Mouse (Mus musculus) neural tube, embryonic 13.5 days (tissue): Measurements from ENCODE around the gene Flcn. TPM values are rescaled to one million over a fixed set of nuclear protein-coding genes. Genes with fewer than 3 reads are reported as not detected.

ENCODE experiments used
- ATAC-seq: fragments of 200-750 bp; cut with Nextera tagmentation; 2 replicates; pipeline ENCODE4 v1.8.0; 2017; ENCODE audit warnings: low read depth, mild to moderate bottlenecking, moderate TSS enrichment, moderate library complexity
- H3K27ac ChIP-seq: fragments of 300-500 bp; sonication (generic); replicated peaks from 2 replicates; pipeline ENCODE4 v1.5.1; 2015; ENCODE audit warnings: moderate library complexity, mild to moderate bottlenecking, inconsistent platforms
- H3K27me3 ChIP-seq: fragments of 300-500 bp; sonication (generic); 2 replicates; pipeline ENCODE4 v1.6.1; 2015; ENCODE audit warnings: mild to moderate bottlenecking, inconsistent platforms
- H3K36me3 ChIP-seq: fragments of 300-500 bp; sonication (generic); 2 replicates; pipeline ENCODE4 v1.6.1; 2015; ENCODE audit warnings: mild to moderate bottlenecking, inconsistent platforms
- H3K4me1 ChIP-seq: fragments of 300-500 bp; sonication (generic); replicated peaks from 2 replicates; pipeline ENCODE4 v1.6.1; 2015; ENCODE audit warnings: inconsistent platforms
- H3K4me2 ChIP-seq: fragments of 300-500 bp; sonication (generic); 2 replicates; pipeline ENCODE4 v1.6.1; 2015; ENCODE audit warnings: inconsistent platforms, mild to moderate bottlenecking, moderate library complexity
- H3K4me3 ChIP-seq: fragments of 300-500 bp; sonication (generic); 2 replicates; pipeline ENCODE4 v1.5.1; 2015; ENCODE audit warnings: mild to moderate bottlenecking, inconsistent platforms
- H3K9ac ChIP-seq: fragments of 300-500 bp; sonication (generic); 2 replicates; pipeline ENCODE4 v1.6.1; 2015; ENCODE audit warnings: moderate library complexity, mild to moderate bottlenecking, inconsistent platforms
- H3K9me3 ChIP-seq: fragments of 300-500 bp; sonication (generic); 2 replicates; pipeline ENCODE4 v1.6.1; 2016; ENCODE audit warnings: inconsistent platforms
- WGBS: fragments of 180-500 bp; shearing (Covaris S2); methylation state at CpG from one replicate; pipeline ENCODE4 v1.1.7; 2015; 5-methylcytosine and 5-hydroxymethylcytosine counted together
- polyA plus RNA-seq: library from polyadenylated mRNA; unstranded; fragments of >200 nt; fragmentation: Nextera tagmentation; extraction: Ambion mirVana; gene quantifications from 2 replicates; pipeline ENCODE4 v1.2.1, GENCODE M21; 2015

Flcn gene
- polyA plus RNA-seq, 1 experiment from 2014 or later: 35.0 TPM

DNA sequence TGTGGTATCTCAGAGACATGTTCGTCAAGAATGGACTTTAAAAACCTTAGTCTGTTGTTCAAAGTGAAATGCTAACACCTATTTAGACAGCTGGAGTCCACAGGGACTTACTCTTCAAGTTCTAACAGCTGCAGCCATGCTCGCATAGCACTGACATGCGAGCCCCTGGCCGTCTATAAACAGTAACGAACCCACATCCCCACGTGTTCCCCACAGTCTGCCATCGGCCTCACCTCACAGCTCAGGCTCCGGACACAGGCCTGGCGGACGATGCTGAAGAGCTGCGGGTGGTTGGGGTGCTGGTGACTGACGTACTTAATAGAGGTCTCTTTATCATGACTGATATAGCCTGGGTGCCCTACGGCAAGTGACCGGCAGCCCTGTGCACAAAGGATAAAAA lies 6.3 kb downstream of the Flcn start:
- 89% methylated on average over 14 of the region's 14 CpGs for WGBS
- H3K4me3 ChIP-seq: no peak overlapping the region
- no peaks in the 10 kb centered on the region for H3K27me3 ChIP-seq
- H3K9ac ChIP-seq: no peak overlapping the region
- peaks cover 7% of the 10 kb centered on the region for H3K4me1 ChIP-seq
- H3K27ac ChIP-seq: no peak overlapping the region
- H3K4me2 ChIP-seq: no peak overlapping the region
- H3K9me3 ChIP-seq: no peaks in the 10 kb centered on the region
- peaks cover 93% of the 10 kb centered on the region for H3K36me3 ChIP-seq
- ATAC-seq: no peak

DNA sequence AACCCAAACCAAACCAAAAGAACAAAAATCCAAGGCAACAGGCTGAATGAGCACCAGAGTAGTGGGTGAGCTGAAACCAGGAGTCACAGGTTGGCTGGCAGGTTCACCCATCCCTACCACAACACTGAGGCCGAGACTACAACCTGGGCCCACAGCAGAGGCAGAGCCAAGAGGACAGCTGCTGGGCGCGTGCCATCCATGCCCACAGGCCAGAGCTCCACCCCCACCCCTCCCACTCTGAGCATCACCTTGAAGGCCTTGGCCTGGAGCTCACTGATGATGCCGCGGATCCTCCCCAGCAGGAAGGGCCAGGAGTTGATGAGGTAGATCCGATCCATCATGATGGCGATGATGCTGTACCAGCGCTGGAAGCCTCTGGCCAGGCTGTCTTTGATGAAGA lies 7.9 kb downstream of the Flcn start:
- Histone ChIP-seq H3K27me3 (no peaks in the 10 kb centered on the region), H3K27ac (no peak overlapping the region), H3K36me3 (peaks cover 98% of the 10 kb centered on the region), H3K9ac (no peak overlapping the region), H3K4me3 (no peak overlapping the region), H3K4me1 (no peaks in the 10 kb centered on the region), H3K4me2 (no peak overlapping the region), H3K9me3 (no peaks in the 10 kb centered on the region)
- ATAC-seq: no peak
- 97% methylated on average over 8 of the region's 8 CpGs for WGBS

DNA sequence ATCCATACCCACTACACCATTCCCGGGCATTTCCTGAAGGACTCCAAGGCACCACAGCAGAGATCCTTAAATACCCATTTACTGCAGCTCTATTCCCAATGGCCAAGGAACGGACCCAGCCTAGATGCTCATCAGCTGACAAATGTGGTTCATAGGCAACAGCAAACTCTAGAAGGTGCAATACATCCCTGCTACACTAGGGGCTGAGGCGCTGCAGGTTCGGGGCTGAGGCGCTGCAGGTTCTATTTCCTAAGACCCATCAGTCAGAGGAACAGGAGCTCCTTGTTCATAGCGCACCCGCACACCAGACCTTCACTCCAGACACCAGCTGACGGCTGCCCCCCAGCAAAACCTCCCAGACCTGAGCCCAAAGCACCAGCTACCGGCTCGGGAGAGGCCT lies 9.4 kb downstream of the Flcn start:
- no peak overlapping the region for H3K4me3 ChIP-seq
- peaks cover 98% of the 10 kb centered on the region for H3K36me3 ChIP-seq
- no peak overlapping the region for H3K27ac ChIP-seq
- no peaks in the 10 kb centered on the region for H3K27me3 ChIP-seq
- WGBS: 95% methylated on average over 10 of the region's 10 CpGs
- H3K9me3 ChIP-seq: no peaks in the 10 kb centered on the region
- no peak for ATAC-seq
- H3K9ac ChIP-seq: no peak overlapping the region
- H3K4me2 ChIP-seq: no peak overlapping the region
- no peaks in the 10 kb centered on the region for H3K4me1 ChIP-seq

DNA sequence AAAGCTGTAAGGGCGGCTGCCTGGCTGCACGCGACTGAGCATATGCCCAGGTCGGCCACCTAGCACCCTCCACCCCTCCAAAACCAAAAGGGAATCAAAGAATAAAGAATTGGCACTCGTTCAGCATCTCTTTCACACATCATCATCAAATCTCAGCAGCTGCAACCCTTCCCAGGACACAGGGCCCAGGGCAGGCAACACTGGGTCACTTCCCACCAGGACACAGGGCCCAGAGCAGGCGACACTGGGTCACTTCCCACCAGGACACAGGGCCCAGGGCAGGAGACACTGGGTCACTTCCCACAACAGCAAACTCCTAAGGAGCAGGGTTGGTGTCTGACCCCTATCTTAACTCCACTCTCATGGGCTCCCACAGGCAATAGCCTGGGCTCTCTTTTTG lies 16.4 kb downstream of the Flcn start:
- ATAC-seq: no peak
- H3K36me3 ChIP-seq: peaks cover 72% of the 10 kb centered on the region
- no peak overlapping the region for H3K4me2 ChIP-seq

DNA sequence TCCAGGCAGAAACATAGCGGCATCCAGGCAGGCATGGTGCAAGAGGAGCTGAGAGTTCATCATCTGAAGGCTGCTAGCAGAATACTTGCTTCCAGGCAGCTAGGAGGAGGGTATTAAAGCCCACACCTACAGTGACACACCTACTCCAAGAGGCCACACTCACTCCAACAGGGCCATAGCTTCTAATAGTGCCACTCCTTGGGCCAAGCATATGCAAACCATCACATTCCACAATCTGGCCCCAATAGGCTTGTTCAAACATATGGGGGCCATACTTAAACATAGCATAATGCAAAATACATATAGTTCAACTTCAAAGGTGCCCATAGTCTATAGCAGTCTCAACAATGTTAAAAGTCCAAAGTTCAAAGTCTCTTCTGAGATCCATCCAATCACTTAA lies 20.5 kb downstream of the Flcn start:
- no peak for ATAC-seq
- WGBS: 97% methylated on average over 1 of the region's 1 CpGs

More for the DNA sequence above, 16.4 kb downstream of the Flcn start:
- H3K27ac ChIP-seq: no peak overlapping the region
- H3K4me3 ChIP-seq: no peak overlapping the region
- no peak overlapping the region for H3K9ac ChIP-seq
- H3K9me3 ChIP-seq: no peaks in the 10 kb centered on the region
- H3K4me1 ChIP-seq: no peaks in the 10 kb centered on the region
- WGBS: 96% methylated on average over 6 of the region's 6 CpGs
- no peaks in the 10 kb centered on the region for H3K27me3 ChIP-seq

DNA sequence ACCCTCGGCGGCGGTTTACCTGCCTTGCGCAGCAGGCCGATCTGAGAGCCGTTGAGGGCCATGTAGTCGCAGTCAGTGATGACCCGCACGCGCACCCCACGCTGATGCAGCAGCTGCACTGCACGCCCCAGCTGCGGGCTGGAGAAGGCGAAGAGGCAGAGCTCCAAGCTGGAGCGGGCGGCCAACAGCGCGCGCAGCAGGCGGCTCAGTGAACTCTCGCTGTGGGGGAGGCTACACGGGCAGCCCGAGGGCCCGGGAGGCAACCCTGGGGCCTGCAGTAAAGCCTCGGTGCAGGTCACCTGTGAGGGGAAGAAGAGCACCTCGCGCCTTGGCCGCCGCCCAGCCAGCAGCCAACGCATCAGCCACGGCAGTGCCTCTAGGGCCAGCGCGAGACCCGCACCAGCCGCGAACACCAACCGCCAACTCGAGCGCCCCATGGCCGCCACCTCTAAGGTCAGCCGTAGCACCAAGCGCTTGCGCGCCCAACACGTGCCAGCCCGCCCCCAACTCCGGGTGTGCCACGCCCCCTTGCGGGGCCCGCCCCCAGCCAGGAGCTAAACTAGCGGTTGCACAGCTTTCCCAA lies 22.5 kb downstream of the Flcn start, which contains the start of gene Pld6:
Gene Pld6 (minus strand): TSS at position 447 of the 583 bp plus-strand sequence.
- peak within 1 kb of the TSS; percentile 66 for H3K9ac ChIP-seq

More for the DNA sequence above, 20.5 kb downstream of the Flcn start:
- Histone ChIP-seq H3K9ac (no peak overlapping the region), H3K27ac (no peak overlapping the region), H3K4me3 (no peak overlapping the region), H3K4me2 (no peak overlapping the region), H3K9me3 (no peaks in the 10 kb centered on the region), H3K4me1 (peaks cover 12% of the 10 kb centered on the region), H3K27me3 (peaks cover 14% of the 10 kb centered on the region; the same call in 1 of the 2 replicates), H3K36me3 (peaks cover 33% of the 10 kb centered on the region)

DNA sequence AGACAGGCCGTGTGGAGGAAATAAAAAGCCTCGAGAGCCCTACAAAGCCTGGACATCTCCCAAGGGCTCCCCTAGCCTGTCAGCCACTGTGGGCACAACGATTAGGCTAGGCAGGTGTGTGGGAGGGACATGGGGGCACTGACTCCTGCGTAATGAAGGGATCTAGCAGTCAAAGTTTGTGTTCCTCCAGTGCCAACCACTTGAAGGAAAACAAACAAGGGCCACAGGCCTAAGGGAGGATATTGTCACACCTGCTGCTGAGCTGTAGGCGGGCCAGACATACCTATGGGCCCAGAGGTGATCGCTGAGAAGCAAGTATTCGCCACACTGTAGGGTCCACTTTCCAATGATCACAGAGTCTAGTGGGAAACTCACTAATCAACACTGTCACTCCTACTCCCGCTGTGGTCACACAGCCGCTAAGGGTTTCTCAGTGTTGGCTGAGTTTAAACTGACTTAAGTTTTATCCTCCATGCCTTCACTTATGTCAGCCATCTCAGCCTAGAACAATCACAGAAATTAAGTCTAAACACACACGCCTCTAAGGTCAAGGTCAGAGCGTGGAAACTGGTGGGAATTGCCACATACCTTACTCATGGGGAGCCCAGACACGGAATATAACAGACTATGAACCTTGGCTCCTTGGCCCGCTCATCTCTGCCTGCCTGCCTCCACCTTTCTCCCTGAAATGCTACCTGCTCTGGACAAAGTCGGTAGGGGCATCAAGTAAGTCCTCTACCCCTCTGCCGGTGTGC lies 23.2 kb downstream of the Flcn start:
- Histone ChIP-seq H3K27ac (no peak overlapping the region), H3K4me1 (peaks cover 12% of the 10 kb centered on the region), H3K4me2 (peak overlapping the region; percentile 91), H3K36me3 (peaks cover 7% of the 10 kb centered on the region), H3K4me3 (peak overlapping the region; percentile 43), H3K27me3 (peaks cover 14% of the 10 kb centered on the region; the same call in 1 of the 2 replicates), H3K9ac (peak overlapping the region; percentile 66), H3K9me3 (no peaks in the 10 kb centered on the region)
- WGBS: 48% methylated on average over 15 of the region's 15 CpGs
- peak; percentile 57 for ATAC-seq

More for the DNA sequence above, 22.5 kb downstream of the Flcn start, which contains the start of gene Pld6:
- peak within 1 kb of the TSS; percentile 91 for H3K4me2 ChIP-seq
- no peak within 1 kb of the TSS for H3K27ac ChIP-seq
- peak; percentile 87 for ATAC-seq
- peak within 1 kb of the TSS; percentile 43 for H3K4me3 ChIP-seq
- H3K4me1 ChIP-seq: peaks cover 12% of the 10 kb centered on the region
- under 1% methylated on average over 50 of the region's 51 CpGs for WGBS
- peaks cover 14% of the 10 kb centered on the region for H3K36me3 ChIP-seq
- H3K27me3 ChIP-seq: peaks cover 14% of the 10 kb centered on the region; the same call in 1 of the 2 replicates
- H3K9me3 ChIP-seq: no peaks in the 10 kb centered on the region

DNA sequence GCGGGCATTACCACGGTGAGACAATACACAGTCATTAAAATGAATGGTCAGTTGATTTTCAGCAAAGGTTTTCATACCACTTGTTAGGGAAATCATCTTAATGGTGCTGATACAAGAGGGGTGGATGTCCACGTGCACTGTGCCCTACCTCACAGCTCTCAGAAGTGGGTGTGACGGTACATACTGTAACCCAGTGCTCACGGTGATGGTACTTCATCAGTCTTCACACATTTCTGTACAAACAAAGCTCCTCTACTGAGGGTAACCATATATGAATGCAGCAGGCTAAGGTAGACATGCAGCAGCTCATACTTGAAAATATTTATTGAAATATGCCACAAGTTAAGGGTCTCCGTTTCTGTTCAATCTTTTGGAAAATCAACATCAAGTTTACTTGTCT lies 26.2 kb downstream of the Flcn start:
- H3K36me3 ChIP-seq: peaks cover 6% of the 10 kb centered on the region
- H3K4me3 ChIP-seq: no peak overlapping the region
- no peak overlapping the region for H3K9ac ChIP-seq
- no peak for ATAC-seq
- peaks cover 14% of the 10 kb centered on the region; the same call in 1 of the 2 replicates for H3K27me3 ChIP-seq
- H3K4me2 ChIP-seq: no peak overlapping the region
- 89% methylated on average over 6 of the region's 6 CpGs for WGBS
- no peaks in the 10 kb centered on the region for H3K9me3 ChIP-seq
- no peak overlapping the region for H3K27ac ChIP-seq
- H3K4me1 ChIP-seq: peaks cover 12% of the 10 kb centered on the region

DNA sequence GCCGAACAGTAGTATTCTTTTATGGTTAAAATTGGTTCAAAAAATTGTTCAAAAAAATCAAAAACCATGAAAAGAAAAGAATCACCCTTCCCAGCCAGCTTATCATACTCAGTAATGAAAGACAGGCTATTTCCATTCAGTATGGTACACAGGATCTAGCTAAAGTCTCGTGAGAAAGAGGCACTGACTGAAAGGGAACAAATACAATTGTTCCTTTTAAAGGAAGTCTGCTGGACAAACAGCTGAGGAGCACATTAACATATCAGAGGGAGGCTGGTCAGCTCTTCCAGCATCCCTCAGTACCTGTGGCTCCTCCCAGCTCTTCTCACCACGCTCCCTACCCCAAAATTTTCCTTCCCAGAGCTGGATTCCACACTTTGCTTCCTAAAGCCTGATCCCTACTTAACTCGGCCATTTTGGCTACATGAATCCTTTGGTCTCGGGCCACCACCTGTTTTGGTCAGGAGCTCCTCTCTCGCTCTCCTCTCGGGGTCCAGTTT lies 27.7 kb downstream of the Flcn start:
- H3K9ac ChIP-seq: no peak overlapping the region
- WGBS: 75% methylated on average over 7 of the region's 7 CpGs
- no peaks in the 10 kb centered on the region for H3K9me3 ChIP-seq
- no peak for ATAC-seq
- H3K27me3 ChIP-seq: peaks cover 8% of the 10 kb centered on the region; the same call in 1 of the 2 replicates
- peaks cover 19% of the 10 kb centered on the region for H3K36me3 ChIP-seq
- no peak overlapping the region for H3K4me3 ChIP-seq
- H3K27ac ChIP-seq: no peak overlapping the region
- H3K4me1 ChIP-seq: peaks cover 5% of the 10 kb centered on the region
- no peak overlapping the region for H3K4me2 ChIP-seq

DNA sequence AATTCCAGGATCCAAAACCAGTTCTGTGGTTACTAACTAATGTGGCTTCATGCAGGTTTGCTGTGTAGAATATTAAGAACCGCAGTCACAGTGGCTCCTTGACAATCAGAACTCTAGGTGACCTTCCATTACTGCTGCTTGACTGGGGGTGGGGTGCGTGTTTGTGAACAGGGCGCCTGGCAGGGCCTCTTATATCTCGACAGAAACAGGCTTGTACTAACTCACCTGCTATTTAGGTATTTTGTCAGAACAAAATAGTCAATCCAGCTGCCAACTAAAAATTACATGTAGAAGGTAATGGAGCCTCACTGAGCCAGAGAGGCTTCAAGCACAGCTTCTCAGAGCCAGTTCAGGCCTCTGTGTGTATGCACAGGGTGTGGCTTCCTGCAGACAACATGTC lies 29.6 kb downstream of the Flcn start:
- no peak overlapping the region for H3K4me3 ChIP-seq
- H3K36me3 ChIP-seq: peaks cover 38% of the 10 kb centered on the region
- 92% methylated on average over 4 of the region's 4 CpGs for WGBS
- no peaks in the 10 kb centered on the region for H3K4me1 ChIP-seq
- H3K27me3 ChIP-seq: no peaks in the 10 kb centered on the region
- H3K4me2 ChIP-seq: no peak overlapping the region
- no peak overlapping the region for H3K9ac ChIP-seq
- no peaks in the 10 kb centered on the region for H3K9me3 ChIP-seq
- no peak for ATAC-seq
- H3K27ac ChIP-seq: no peak overlapping the region

DNA sequence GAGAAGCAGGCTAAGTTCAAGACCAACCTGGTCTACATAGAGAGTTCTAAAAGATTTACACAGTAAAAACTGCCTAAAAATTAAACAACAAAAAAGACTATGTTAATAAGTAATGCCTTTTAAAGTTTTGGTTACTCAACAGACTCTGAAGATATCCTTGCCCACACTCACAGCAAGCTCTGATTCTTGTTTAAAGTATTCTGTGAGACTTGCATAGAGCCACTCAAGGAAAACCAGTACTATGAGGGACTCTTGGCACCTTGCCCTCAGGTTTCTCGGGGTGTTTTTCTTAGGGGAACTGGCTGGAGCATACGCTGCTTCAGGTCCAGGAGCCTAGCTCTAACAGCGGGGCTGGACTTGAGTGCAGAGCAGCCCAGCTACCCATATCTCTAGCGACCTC lies 30.4 kb downstream of the Flcn start:
- Histone ChIP-seq H3K4me1 (no peaks in the 10 kb centered on the region), H3K9me3 (no peaks in the 10 kb centered on the region), H3K4me3 (no peak overlapping the region), H3K9ac (no peak overlapping the region), H3K27ac (no peak overlapping the region), H3K4me2 (no peak overlapping the region), H3K36me3 (peaks cover 47% of the 10 kb centered on the region), H3K27me3 (no peaks in the 10 kb centered on the region)
- no peak for ATAC-seq
- 87% methylated on average over 4 of the region's 4 CpGs for WGBS

DNA sequence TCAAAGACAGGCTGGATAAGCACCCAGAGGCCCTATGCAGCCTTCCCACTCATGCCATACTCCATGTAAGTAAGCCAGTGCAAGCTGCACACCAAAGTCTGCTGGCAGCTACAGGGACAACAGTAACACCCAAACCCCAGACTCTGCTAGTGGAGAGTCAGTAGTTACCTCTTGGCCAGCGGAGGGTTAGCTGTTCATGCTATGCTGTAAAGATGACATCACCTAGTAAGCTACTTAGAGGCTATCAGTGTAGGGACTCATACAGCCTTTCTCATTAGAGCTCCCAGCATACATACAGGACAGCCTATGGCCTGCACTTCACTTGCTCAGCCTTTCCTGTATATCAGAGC lies 31.0 kb downstream of the Flcn start:
- peaks cover 52% of the 10 kb centered on the region for H3K36me3 ChIP-seq
- WGBS: 87% methylated on average over 1 of the region's 1 CpGs
- no peak for ATAC-seq

More for the DNA sequence above, 31.0 kb downstream of the Flcn start:
- H3K4me2 ChIP-seq: no peak overlapping the region
- H3K27me3 ChIP-seq: no peaks in the 10 kb centered on the region
- no peak overlapping the region for H3K27ac ChIP-seq
- H3K9ac ChIP-seq: no peak overlapping the region
- H3K4me3 ChIP-seq: no peak overlapping the region
- no peaks in the 10 kb centered on the region for H3K9me3 ChIP-seq
- H3K4me1 ChIP-seq: no peaks in the 10 kb centered on the region
